Mouse (Mus musculus) stomach, embryonic 15.5 days (tissue): Measurements from ENCODE around the gene Fkbp1b. TPM values are rescaled to one million over a fixed set of nuclear protein-coding genes. Genes with fewer than 3 reads are reported as not detected.
A peak's percentile ranks its signal among the peaks of the same experiment; 100 is the strongest.
"Not testable (repeated sequence)": the region's sequence is repeated elsewhere in the genome, so short reads cannot be mapped to it uniquely, and the experiment has no call there.

ENCODE experiments used
- ATAC-seq: fragments of 200-750 bp; cut with Nextera tagmentation; 2 replicates; pipeline ENCODE4 v1.8.0; 2017; ENCODE audit warnings: low read depth, moderate number of reproducible peaks, moderate TSS enrichment; ENCODE audit not compliant: insufficient read depth, low FRiP score
- H3K27ac ChIP-seq: fragments of 300-500 bp; sonication (generic); 2 replicates; pipeline ENCODE4 v1.5.1; 2015; ENCODE audit warnings: mild to moderate bottlenecking, inconsistent platforms
- H3K27me3 ChIP-seq: fragments of 300-500 bp; sonication (generic); replicated peaks from 2 replicates; pipeline ENCODE4 v1.6.1; 2015; ENCODE audit warnings: inconsistent platforms
- H3K36me3 ChIP-seq: fragments of 300-500 bp; sonication (generic); 2 replicates; pipeline ENCODE4 v1.6.1; 2015; ENCODE audit warnings: inconsistent platforms
- H3K4me1 ChIP-seq: fragments of 300-500 bp; sonication (generic); 2 replicates; pipeline ENCODE4 v1.6.1; 2015; ENCODE audit warnings: inconsistent platforms
- H3K4me2 ChIP-seq: fragments of 300-500 bp; sonication (generic); 2 replicates; pipeline ENCODE4 v1.6.1; 2015; ENCODE audit warnings: mild to moderate bottlenecking, inconsistent platforms
- H3K4me3 ChIP-seq: fragments of 300-500 bp; sonication (generic); replicated peaks from 2 replicates; pipeline ENCODE4 v1.5.1; 2015; ENCODE audit warnings: inconsistent platforms
- H3K9ac ChIP-seq: fragments of 300-500 bp; sonication (generic); 2 replicates; pipeline ENCODE4 v1.6.1; 2015; ENCODE audit warnings: inconsistent platforms
- H3K9me3 ChIP-seq: fragments of 300-500 bp; sonication (generic); 2 replicates; pipeline ENCODE4 v1.6.1; 2016; ENCODE audit warnings: inconsistent platforms
- WGBS: fragments of 180-500 bp; shearing (Covaris S2); methylation state at CpG from one replicate; pipeline ENCODE4 v1.1.7; 2015; 5-methylcytosine and 5-hydroxymethylcytosine counted together
- polyA plus RNA-seq: library from polyadenylated mRNA; unstranded; fragments of >200 nt; fragmentation: Nextera tagmentation; extraction: Ambion mirVana; gene quantifications from 2 replicates; pipeline ENCODE4 v1.2.1, GENCODE M21; 2015

Gene Fkbp1b
- polyA plus RNA-seq, 1 experiment from 2014 or later, result 12.5 TPM

- Histone ChIP-seq H3K27me3 (no peaks in the 10 kb centered on the region), H3K9me3 (no peaks in the 10 kb centered on the region), H3K4me2 (0 out of 2 replicates have a peak overlapping the region, but pooled peaks have one; percentile 48), H3K4me3 (no peak overlapping the region), H3K9ac (no peak overlapping the region), H3K27ac (no peak overlapping the region), H3K36me3 (no peaks in the 10 kb centered on the region), H3K4me1 (peaks cover 5% of the 10 kb centered on the region)
- WGBS, result 83% methylated on average over 8 of the region's 8 CpGs
- ATAC-seq, result no peak
Measured at GRCm38 (mm10) chr12:4842456-4842855, 1.1 kb upstream of the Fkbp1b start.

GRCm38 (mm10) chr12:4840741-4841140, 650 bp downstream of the Fkbp1b start:
- no peak for ATAC-seq
- WGBS, result 2% methylated on average over 11 of the region's 11 CpGs
- peak overlapping the region; percentile 62; the same call in 1 of the 2 replicates for H3K9ac ChIP-seq

GRCm38 (mm10) chr12:4840010-4840409, 1.4 kb downstream of the Fkbp1b start:
- no peak overlapping the region for H3K4me2 ChIP-seq
- ATAC-seq, result no peak
- H3K4me1 ChIP-seq, result peaks cover 5% of the 10 kb centered on the region
- no peaks in the 10 kb centered on the region for H3K36me3 ChIP-seq
- no peaks in the 10 kb centered on the region for H3K27me3 ChIP-seq
- no peak overlapping the region for H3K9ac ChIP-seq
- H3K4me3 ChIP-seq, result no peak overlapping the region
- H3K9me3 ChIP-seq, result no peaks in the 10 kb centered on the region
- 51% methylated on average over 6 of the region's 6 CpGs for WGBS
- H3K27ac ChIP-seq, result no peak overlapping the region

More at GRCm38 (mm10) chr12:4840741-4841140, 650 bp downstream of the Fkbp1b start:
- H3K9me3 ChIP-seq, result no peaks in the 10 kb centered on the region
- no peaks in the 10 kb centered on the region for H3K27me3 ChIP-seq
- H3K4me2 ChIP-seq, result peak overlapping the region; percentile 97
- H3K4me3 ChIP-seq, result peak overlapping the region; percentile 86
- peaks cover 5% of the 10 kb centered on the region for H3K4me1 ChIP-seq
- no peaks in the 10 kb centered on the region for H3K36me3 ChIP-seq
- no peak overlapping the region for H3K27ac ChIP-seq

GRCm38 (mm10) chr12:4836959-4837358, 4.4 kb downstream of the Fkbp1b start:
- H3K27ac ChIP-seq, result no peak overlapping the region
- WGBS, result 23% methylated on average over 4 of the region's 4 CpGs
- no peak overlapping the region for H3K4me3 ChIP-seq

GRCm38 (mm10) chr12:4827256-4827655, 14.1 kb downstream of the Fkbp1b start:
- Histone ChIP-seq H3K27me3 (no peaks in the 10 kb centered on the region), H3K36me3 (peaks cover 21% of the 10 kb centered on the region; the same call in 1 of the 2 replicates), H3K9me3 (no peaks in the 10 kb centered on the region), H3K9ac (no peak overlapping the region), H3K27ac (no peak overlapping the region), H3K4me3 (no peak overlapping the region), H3K4me2 (no peak overlapping the region), H3K4me1 (no peaks in the 10 kb centered on the region)
- WGBS, result 79% methylated on average over 3 of the region's 3 CpGs
- no peak for ATAC-seq

More at GRCm38 (mm10) chr12:4836959-4837358, 4.4 kb downstream of the Fkbp1b start:
- H3K36me3 ChIP-seq, result peaks cover 8% of the 10 kb centered on the region
- H3K4me1 ChIP-seq, result peaks cover 5% of the 10 kb centered on the region
- no peaks in the 10 kb centered on the region for H3K27me3 ChIP-seq
- no peak overlapping the region for H3K9ac ChIP-seq
- H3K4me2 ChIP-seq, result no peak overlapping the region
- H3K9me3 ChIP-seq, result no peaks in the 10 kb centered on the region
- no peak for ATAC-seq

GRCm38 (mm10) chr12:4817361-4818101, 23.9 kb downstream of the Fkbp1b start, which contains the start of gene Sf3b6:
Gene Sf3b6, plus strand, starts transcription at chr12:4817544.
- peak within 1 kb of the TSS; percentile 74 for H3K9ac ChIP-seq
- no peaks in the 10 kb centered on the region for H3K27me3 ChIP-seq
- peaks cover 6% of the 10 kb centered on the region; the same call in 1 of the 2 replicates for H3K4me1 ChIP-seq
- WGBS, result under 1% methylated on average over 49 of the region's 49 CpGs
- H3K36me3 ChIP-seq, result 0 out of 2 replicates have a peak, but pooled peaks cover 6% of the 10 kb centered on the region
- H3K4me3 ChIP-seq, result peak within 1 kb of the TSS; percentile 75
- H3K27ac ChIP-seq, result peak within 1 kb of the TSS; percentile 97
- peak; percentile 97 for ATAC-seq
- H3K4me2 ChIP-seq, result peak within 1 kb of the TSS; percentile 78
- H3K9me3 ChIP-seq, result no peaks in the 10 kb centered on the region

GRCm38 (mm10) chr12:4816680-4817360, 24.6 kb downstream of the Fkbp1b start:
- Histone ChIP-seq H3K36me3 (0 out of 2 replicates have a peak, but pooled peaks cover 5% of the 10 kb centered on the region), H3K4me1 (peaks cover 6% of the 10 kb centered on the region; the same call in 1 of the 2 replicates), H3K4me3 (peak overlapping the region; percentile 75), H3K9me3 (no peaks in the 10 kb centered on the region), H3K9ac (peak overlapping the region; percentile 74), H3K4me2 (peak overlapping the region; percentile 78), H3K27ac (peak overlapping the region; percentile 97), H3K27me3 (no peaks in the 10 kb centered on the region)
- no peak; the same call in 1 of the 2 replicates for ATAC-seq
- 7% methylated on average over 24 of the region's 24 CpGs for WGBS

- no peak for ATAC-seq
- no peaks in the 10 kb centered on the region for H3K36me3 ChIP-seq
- no peak overlapping the region for H3K4me3 ChIP-seq
- no peaks in the 10 kb centered on the region for H3K27me3 ChIP-seq
- H3K9me3 ChIP-seq, result no peaks in the 10 kb centered on the region
- peaks cover 6% of the 10 kb centered on the region; the same call in 1 of the 2 replicates for H3K4me1 ChIP-seq
- no peak overlapping the region for H3K4me2 ChIP-seq
- 69% methylated on average over 4 of the region's 4 CpGs for WGBS
- H3K9ac ChIP-seq, result no peak overlapping the region
- no peak overlapping the region for H3K27ac ChIP-seq
Measured at GRCm38 (mm10) chr12:4813636-4814035, 27.8 kb downstream of the Fkbp1b start.

GRCm38 (mm10) chr12:4811705-4812104, 29.7 kb downstream of the Fkbp1b start:
- Histone ChIP-seq H3K4me3 (no peak overlapping the region), H3K4me2 (no peak overlapping the region), H3K36me3 (no peaks in the 10 kb centered on the region), H3K27me3 (no peaks in the 10 kb centered on the region), H3K9ac (no peak overlapping the region), H3K4me1 (0 out of 2 replicates have a peak, but pooled peaks cover 3% of the 10 kb centered on the region), H3K9me3 (no peaks in the 10 kb centered on the region), H3K27ac (no peak overlapping the region)
- ATAC-seq, result no peak
- 26% methylated on average over 3 of the region's 3 CpGs for WGBS

GRCm38 (mm10) chr12:4811036-4811435, 30.4 kb downstream of the Fkbp1b start:
- H3K4me2 ChIP-seq, result no peak overlapping the region
- ATAC-seq, result no peak
- H3K27ac ChIP-seq, result no peak overlapping the region
- no peak overlapping the region for H3K4me3 ChIP-seq
- no peak overlapping the region for H3K9ac ChIP-seq
- H3K4me1 ChIP-seq, result no peaks in the 10 kb centered on the region
- no peaks in the 10 kb centered on the region for H3K27me3 ChIP-seq
- H3K36me3 ChIP-seq, result no peaks in the 10 kb centered on the region
- H3K9me3 ChIP-seq, result no peaks in the 10 kb centered on the region
- 76% methylated on average over 4 of the region's 4 CpGs for WGBS

GRCm38 (mm10) chr12:4797471-4797870, 43.9 kb downstream of the Fkbp1b start:
- H3K36me3 ChIP-seq, H3K9ac ChIP-seq, H3K27me3 ChIP-seq, ATAC-seq, H3K27ac ChIP-seq, H3K4me2 ChIP-seq, H3K9me3 ChIP-seq, H3K4me3 ChIP-seq, H3K4me1 ChIP-seq: not testable (repeated sequence)
- 70% methylated on average over 6 of the region's 6 CpGs for WGBS

GRCm38 (mm10) chr12:4793718-4794117, 47.7 kb downstream of the Fkbp1b start:
- no peak overlapping the region for H3K9ac ChIP-seq

More at GRCm38 (mm10) chr12:4793718-4794117, 47.7 kb downstream of the Fkbp1b start:
- H3K4me3 ChIP-seq, result no peak overlapping the region
- H3K36me3 ChIP-seq, result no peaks in the 10 kb centered on the region
- WGBS, result 71% methylated on average over 1 of the region's 1 CpGs
- H3K27ac ChIP-seq, result no peak overlapping the region
- no peak for ATAC-seq
- H3K4me2 ChIP-seq, result no peak overlapping the region
- H3K4me1 ChIP-seq, result no peaks in the 10 kb centered on the region
- H3K27me3 ChIP-seq, result no peaks in the 10 kb centered on the region
- H3K9me3 ChIP-seq, result no peaks in the 10 kb centered on the region
